Mouse (Mus musculus) stomach, postnatal 0 days (tissue): ENCODE results near the gene Bckdha. TPM values are rescaled to one million over a fixed set of nuclear protein-coding genes. Genes with fewer than 3 reads are reported as not detected.
A peak's percentile ranks its signal among the peaks of the same experiment; 100 is the strongest.

Experiments
- ATAC-seq: fragments of 200-750 bp; cut with Nextera tagmentation; 2 replicates; pipeline ENCODE4 v1.8.0; 2017; ENCODE audit not compliant: low FRiP score, low TSS enrichment
- DNase-seq: peaks from one replicate; pipeline ENCODE4 v3.0.0-alpha.2; 2016; ENCODE audit warnings: low spot score
- H3K27ac ChIP-seq: fragments of 300-500 bp; sonication (generic); replicated peaks from 2 replicates; pipeline ENCODE4 v1.5.1; 2014; ENCODE audit warnings: mild to moderate bottlenecking, control low read depth
- H3K27me3 ChIP-seq: fragments of 300-500 bp; sonication (generic); 2 replicates; pipeline ENCODE4 v1.6.1; 2014; ENCODE audit warnings: low read length; ENCODE audit not compliant: control insufficient read depth, insufficient read depth
- H3K36me3 ChIP-seq: fragments of 300-500 bp; sonication (generic); 2 replicates; pipeline ENCODE4 v1.6.1; 2014; ENCODE audit warnings: low read length, mixed read lengths; ENCODE audit not compliant: control insufficient read depth, insufficient read depth
- H3K4me1 ChIP-seq: fragments of 300-500 bp; sonication (generic); replicated peaks from 2 replicates; pipeline ENCODE4 v1.6.1; 2014; ENCODE audit warnings: antibody characterized with exemption; ENCODE audit not compliant: control insufficient read depth, insufficient read depth
- H3K4me2 ChIP-seq: fragments of 300-500 bp; sonication (generic); replicated peaks from 2 replicates; pipeline ENCODE4 v1.6.1; 2014; ENCODE audit warnings: low read depth, mild to moderate bottlenecking, control low read depth, moderate library complexity
- H3K4me3 ChIP-seq: fragments of 300-500 bp; sonication (generic); 2 replicates; pipeline ENCODE4 v1.5.1; 2014; ENCODE audit warnings: low read depth, low read length, control low read depth
- H3K9ac ChIP-seq: fragments of 300-500 bp; sonication (generic); 2 replicates; pipeline ENCODE4 v1.6.1; 2014; ENCODE audit warnings: mild to moderate bottlenecking, low read length, control low read depth, mixed read lengths
- H3K9me3 ChIP-seq: fragments of 300-500 bp; sonication (generic); 2 replicates; pipeline ENCODE4 v1.6.1; 2016; ENCODE audit warnings: low read length; ENCODE audit not compliant: control insufficient read depth
- CTCF ChIP-seq: IDR thresholded peaks from 2 replicates; pipeline ENCODE4 v1.5.1; 2016; ENCODE audit warnings: antibody characterized with exemption, low read depth, mild to moderate bottlenecking, moderate library complexity
- EP300 ChIP-seq: optimal IDR thresholded peaks from 2 replicates; pipeline ENCODE3; 2016; ENCODE audit warnings: antibody characterized with exemption
- WGBS: fragments of 180-500 bp; shearing (Covaris S2); extraction: QIAGEN DNeasy Blood & Tissue Kit; methylation state at CpG from one replicate; pipeline ENCODE4 v1.1.7; 2014; 5-methylcytosine and 5-hydroxymethylcytosine counted together
- polyA plus RNA-seq: library from polyadenylated mRNA; unstranded; fragments of >200 nt; fragmentation: Nextera tagmentation; extraction: Ambion mirVana; gene quantifications from 2 replicates; pipeline ENCODE4 v1.2.1, GENCODE M21; 2015

The Bckdha gene
- polyA plus RNA-seq, 1 experiment from 2014 or later = 63.8 TPM

- no peaks in the 10 kb centered on the region for H3K9me3 ChIP-seq
- DNase-seq = no peak
These were observed 12.9 kb upstream of the Bckdha start for GRCm38 (mm10) chr7:25671686-25672085.

DNA sequence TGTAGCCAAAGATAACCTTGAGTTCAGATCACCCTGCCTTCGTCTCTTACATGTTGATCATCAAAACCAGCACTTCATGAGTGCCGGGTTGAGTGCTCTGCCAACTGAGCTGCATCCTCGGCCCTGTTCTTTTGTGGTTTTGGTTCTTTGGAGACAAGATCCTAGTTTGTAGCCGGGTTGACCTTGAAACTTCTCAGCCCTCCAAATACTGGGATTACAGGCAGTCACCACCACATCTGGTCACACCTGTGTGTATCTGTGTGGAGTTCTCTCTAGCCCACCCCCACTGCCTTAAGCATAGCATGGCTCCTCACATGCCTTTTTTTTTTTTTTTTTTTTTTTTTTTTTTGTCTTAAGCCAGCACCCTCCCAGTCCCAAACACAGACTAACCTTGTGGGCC, 11.3 kb upstream of the Bckdha start:
- H3K4me3 ChIP-seq = no peak overlapping the region
- H3K27me3 ChIP-seq = no peaks in the 10 kb centered on the region
- H3K9me3 ChIP-seq = no peaks in the 10 kb centered on the region
- TF ChIP-seq EP300 = no peak
- TF ChIP-seq CTCF = no peak
- no peak overlapping the region for H3K4me2 ChIP-seq
- H3K27ac ChIP-seq = no peak overlapping the region
- H3K36me3 ChIP-seq = 0 out of 2 replicates have a peak, but pooled peaks cover 5% of the 10 kb centered on the region
- 0 out of 2 replicates have a peak, but pooled peaks cover 1% of the 10 kb centered on the region for H3K4me1 ChIP-seq
- WGBS = 89% methylated on average over 4 of the region's 4 CpGs
- DNase-seq (no peak), ATAC-seq (no peak)
- no peak overlapping the region for H3K9ac ChIP-seq

More at GRCm38 (mm10) chr7:25671686-25672085, 12.9 kb upstream of the Bckdha start:
- H3K36me3 ChIP-seq = 0 out of 2 replicates have a peak, but pooled peaks cover 5% of the 10 kb centered on the region
- H3K9ac ChIP-seq = no peak overlapping the region
- H3K4me3 ChIP-seq = no peak overlapping the region
- no peak overlapping the region for H3K4me2 ChIP-seq
- WGBS = 58% methylated on average over 2 of the region's 2 CpGs
- no peak for TF ChIP-seq CTCF
- no peak for TF ChIP-seq EP300
- H3K27me3 ChIP-seq = no peaks in the 10 kb centered on the region
- 0 out of 2 replicates have a peak, but pooled peaks cover 3% of the 10 kb centered on the region for H3K4me1 ChIP-seq
- H3K27ac ChIP-seq = no peak overlapping the region
- ATAC-seq = no peak

DNA sequence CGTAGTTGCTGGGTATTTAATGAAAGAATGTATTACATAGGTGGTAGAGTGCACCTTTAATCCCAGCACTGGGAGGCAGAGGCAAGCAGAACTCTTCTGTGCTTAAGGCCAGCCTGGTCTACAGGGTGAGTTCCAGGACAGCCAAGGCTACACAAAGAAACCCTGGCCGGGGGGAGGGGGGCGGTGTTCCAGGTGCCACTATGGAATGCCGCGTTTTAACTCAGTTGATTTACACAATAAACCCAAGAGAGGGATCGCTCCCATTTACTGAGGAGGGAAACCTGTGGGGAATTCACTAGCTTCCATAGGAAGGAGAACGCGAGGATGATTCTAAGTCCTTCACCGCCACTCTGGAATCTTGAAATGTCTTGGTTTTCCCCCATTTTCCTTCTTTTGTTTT, 10.8 kb upstream of the Bckdha start:
- Histone ChIP-seq H3K36me3 (0 out of 2 replicates have a peak, but pooled peaks cover 5% of the 10 kb centered on the region), H3K4me1 (no peaks in the 10 kb centered on the region), H3K4me3 (no peak overlapping the region), H3K9me3 (no peaks in the 10 kb centered on the region), H3K4me2 (no peak overlapping the region), H3K27ac (no peak overlapping the region), H3K9ac (no peak overlapping the region), H3K27me3 (no peaks in the 10 kb centered on the region)
- TF ChIP-seq EP300 (no peak), CTCF (no peak)
- DNase-seq (no peak), ATAC-seq (no peak)
- 76% methylated on average over 9 of the region's 9 CpGs for WGBS

GRCm38 (mm10) chr7:25669158-25669557, 10.4 kb upstream of the Bckdha start:
- Histone ChIP-seq H3K9ac (no peak overlapping the region), H3K27ac (no peak overlapping the region), H3K27me3 (no peaks in the 10 kb centered on the region), H3K4me3 (no peak overlapping the region), H3K4me2 (no peak overlapping the region), H3K4me1 (no peaks in the 10 kb centered on the region), H3K36me3 (0 out of 2 replicates have a peak, but pooled peaks cover 5% of the 10 kb centered on the region), H3K9me3 (no peaks in the 10 kb centered on the region)
- ATAC-seq (no peak), DNase-seq (no peak)
- 85% methylated on average over 10 of the region's 10 CpGs for WGBS
- TF ChIP-seq CTCF (no peak), EP300 (no peak)

GRCm38 (mm10) chr7:25666381-25666780, 7.6 kb upstream of the Bckdha start:
- no peaks in the 10 kb centered on the region for H3K9me3 ChIP-seq
- H3K36me3 ChIP-seq = 0 out of 2 replicates have a peak, but pooled peaks cover 5% of the 10 kb centered on the region
- H3K4me3 ChIP-seq = no peak overlapping the region
- H3K4me1 ChIP-seq = no peaks in the 10 kb centered on the region
- H3K27me3 ChIP-seq = no peaks in the 10 kb centered on the region
- no peak for TF ChIP-seq CTCF
- no peak for TF ChIP-seq EP300
- H3K9ac ChIP-seq = no peak overlapping the region
- 93% methylated on average over 8 of the region's 8 CpGs for WGBS
- no peak overlapping the region for H3K4me2 ChIP-seq
- no peak for ATAC-seq
- no peak overlapping the region for H3K27ac ChIP-seq
- DNase-seq = no peak

DNA sequence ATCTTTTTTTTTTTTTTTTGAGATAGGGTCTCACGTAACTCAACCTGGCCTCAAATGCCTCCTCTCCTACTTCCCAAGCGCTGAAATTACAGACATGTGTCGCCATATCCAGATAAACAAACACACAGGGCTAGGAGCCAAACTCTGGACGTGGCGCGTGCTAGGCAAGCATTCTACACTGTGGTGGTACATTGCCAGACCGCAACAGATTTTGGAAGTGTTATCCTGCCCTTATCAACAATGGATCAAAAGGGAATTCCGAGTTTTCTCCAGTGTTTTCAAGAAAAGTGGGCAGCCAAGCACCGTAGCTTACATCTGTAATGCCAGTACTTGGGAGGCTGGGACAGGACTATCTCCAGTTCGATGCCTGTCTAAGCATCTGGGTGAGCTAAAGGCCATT, 996 bp downstream of the Bckdha start:
- 24% methylated on average over 10 of the region's 10 CpGs for WGBS
- no peaks in the 10 kb centered on the region for H3K27me3 ChIP-seq
- H3K4me2 ChIP-seq = peak overlapping the region; percentile 64
- DNase-seq (no peak), ATAC-seq (no peak)
- peak overlapping the region; percentile 56 for H3K9ac ChIP-seq
- H3K4me1 ChIP-seq = 0 out of 2 replicates have a peak, but pooled peaks cover 2% of the 10 kb centered on the region
- peak overlapping the region; percentile 45; the same call in 1 of the 2 replicates for H3K27ac ChIP-seq
- H3K36me3 ChIP-seq = no peaks in the 10 kb centered on the region
- no peaks in the 10 kb centered on the region for H3K9me3 ChIP-seq
- TF ChIP-seq CTCF = no peak
- TF ChIP-seq EP300 = no peak
- peak overlapping the region; percentile 47 for H3K4me3 ChIP-seq
